Mouse (Mus musculus): ENCODE measurements around the gene Etv2.

The Etv2 gene

GRCm38 (mm10) chr7:30589435-30590301 is 46.0 kb downstream of the Etv2 start:
- peak in 1 of 2 experiments; percentile 55 for DNase-seq (ENCODE audit: low read depth in 1 of 2, low spot score in 2 of 2)

GRCm38 (mm10) chr7:30588676-30589434 is 46.8 kb downstream of the Etv2 start, which contains the start of gene Kmt2b:
Kmt2b (minus strand) TSS chr7:30588726.
- peak; percentile 79 to 85 for DNase-seq (ENCODE audit: low read depth in 1 of 2, low spot score in 2 of 2)

DNA sequence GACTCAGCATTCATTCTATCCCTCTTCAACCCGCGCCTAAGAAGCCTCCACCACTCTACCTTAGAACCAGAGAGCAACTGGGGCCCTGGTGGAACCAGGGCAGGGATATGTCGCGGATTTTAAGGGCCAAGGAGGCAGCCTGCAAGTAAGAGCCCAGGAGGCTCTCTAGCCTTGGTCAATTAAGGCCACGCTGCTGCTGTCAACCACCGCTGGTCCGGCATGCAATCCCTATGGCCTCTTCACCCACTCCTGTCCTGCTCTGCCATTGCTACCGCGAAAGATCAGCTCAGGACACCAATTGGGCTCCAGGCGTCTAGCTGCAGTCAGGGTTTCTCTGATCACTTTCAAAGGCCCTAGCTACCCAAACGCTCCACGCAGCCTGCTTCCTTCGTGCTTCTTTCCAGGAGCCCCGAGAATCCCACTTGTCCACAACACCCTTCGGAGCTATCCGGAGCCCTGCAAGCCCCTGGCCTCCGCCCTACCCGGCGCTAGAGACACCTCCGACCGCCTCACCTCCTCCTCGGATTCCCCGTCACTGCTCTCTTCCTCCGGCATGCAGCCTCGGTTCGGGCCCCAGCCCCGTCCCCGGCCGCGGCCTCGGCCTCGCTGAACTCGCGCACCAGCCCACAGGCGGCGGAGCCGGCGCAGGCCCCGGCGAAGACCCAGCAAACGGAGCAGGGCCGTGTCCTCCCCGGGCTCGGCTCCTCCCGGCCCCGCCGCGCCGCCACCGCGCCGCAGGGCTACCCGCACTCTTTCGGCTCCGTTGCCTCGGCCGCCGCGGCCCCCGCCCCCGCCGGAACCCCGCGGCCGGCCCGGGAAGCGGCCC is 47.6 kb downstream of the Etv2 start:
- peak in 1 of 2 experiments; percentile 34 for DNase-seq (ENCODE audit: low read depth in 1 of 2, low spot score in 2 of 2)

DNA sequence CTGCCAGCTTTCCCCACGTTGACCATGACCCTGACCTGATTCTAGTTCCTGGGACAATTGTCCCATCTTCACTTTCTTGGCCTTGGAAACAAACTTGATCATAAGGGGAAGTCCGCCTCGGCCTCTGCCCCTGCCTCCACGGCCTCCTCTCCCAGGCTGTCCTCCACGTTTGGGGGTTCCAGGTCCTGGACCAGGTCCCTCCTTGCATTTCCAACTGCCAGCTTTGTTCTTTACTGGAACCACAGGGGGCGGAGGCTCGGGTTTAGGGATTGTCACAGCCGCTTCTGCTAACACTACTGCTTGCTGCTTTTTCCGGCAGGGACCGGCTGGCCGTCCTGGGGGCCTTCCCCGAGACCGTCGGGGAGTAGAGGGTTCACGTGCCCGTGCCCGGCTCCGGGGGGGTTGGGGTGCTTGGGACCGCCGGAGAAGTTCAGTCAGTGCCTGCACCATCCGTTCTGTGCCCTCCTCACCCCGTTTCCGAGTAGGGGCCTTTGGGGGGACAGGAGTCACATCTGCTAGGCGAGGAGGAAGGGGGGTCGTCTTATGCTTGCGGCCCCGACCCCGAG is 49.1 kb downstream of the Etv2 start:
- no peak for DNase-seq (ENCODE audit: low read depth in 1 of 2, low spot score in 2 of 2)

DNA sequence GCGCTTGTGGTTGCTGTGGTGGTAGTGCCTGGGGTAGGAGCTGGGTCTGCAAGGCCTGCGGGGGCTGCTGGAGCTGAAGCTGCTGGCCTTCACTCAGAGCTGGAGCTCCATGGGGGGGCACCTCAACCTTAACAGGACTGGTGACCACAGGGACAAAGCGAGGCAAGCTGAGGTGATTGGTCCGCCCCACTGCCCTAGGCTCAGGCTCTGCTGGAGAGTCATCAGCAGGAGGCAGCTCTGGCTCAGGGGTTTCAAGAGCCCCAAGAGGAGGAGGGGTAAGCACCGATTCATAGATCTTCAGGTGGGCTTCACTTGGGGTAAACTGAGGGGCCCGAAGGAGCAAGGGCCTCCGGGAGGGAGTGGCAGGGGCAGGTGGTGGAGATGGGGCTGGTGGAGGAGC is 50.5 kb downstream of the Etv2 start:
- no peak for DNase-seq (ENCODE audit: low read depth in 1 of 2, low spot score in 2 of 2)

- no peak for DNase-seq (ENCODE audit: low read depth in 1 of 2, low spot score in 2 of 2)
These were observed 51.3 kb downstream of the Etv2 start for GRCm38 (mm10) chr7:30584339-30584738.

Data from monocyte, adult 2 months (primary cell).